Mouse (Mus musculus): ENCODE results near the gene Dlgap1.

Dlgap1 gene

DNA sequence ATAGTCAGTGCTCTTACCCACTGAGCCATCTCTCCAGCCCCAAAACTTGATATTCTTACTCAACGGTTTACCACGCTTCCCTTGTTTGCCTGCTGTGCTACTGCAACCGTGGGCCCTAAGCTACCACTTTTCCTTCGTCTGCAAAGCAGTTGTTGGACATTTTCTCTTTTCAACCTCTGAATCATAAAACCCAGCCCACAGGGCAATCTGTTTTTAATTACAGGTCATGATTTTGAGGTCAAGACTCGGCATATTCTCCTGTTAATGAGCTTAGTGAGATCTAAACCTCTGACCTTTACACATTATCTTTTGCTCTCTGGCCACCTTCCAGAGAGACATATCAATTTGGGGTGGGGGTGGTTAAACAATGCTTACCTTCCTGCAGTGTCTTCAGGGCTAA, 869.7 kb downstream of the Dlgap1 start:
- no peak for DNase-seq (ENCODE audit: low read depth, low spot score)

DNA sequence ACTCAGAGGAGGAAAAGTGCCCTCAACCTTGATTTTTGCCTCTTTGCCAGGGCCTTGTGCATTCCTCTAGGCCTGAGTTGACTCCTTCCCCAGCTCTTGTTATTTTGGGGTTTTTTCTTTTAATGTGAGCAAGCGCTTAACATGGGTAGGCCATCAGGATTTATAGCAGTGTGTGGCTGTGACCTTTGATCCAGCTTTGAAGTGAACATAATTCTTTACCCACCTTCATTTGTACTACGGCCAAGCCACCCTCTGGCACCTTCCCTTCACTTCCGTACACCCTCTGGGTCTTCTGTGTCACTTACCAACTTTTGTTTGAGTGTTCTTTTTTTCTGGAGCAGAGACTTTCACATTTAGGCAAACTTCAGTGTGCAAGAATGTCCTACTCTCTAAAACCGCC, 874.4 kb downstream of the Dlgap1 start:
- DNase-seq (ENCODE audit: low read depth, low spot score), result no peak

DNA sequence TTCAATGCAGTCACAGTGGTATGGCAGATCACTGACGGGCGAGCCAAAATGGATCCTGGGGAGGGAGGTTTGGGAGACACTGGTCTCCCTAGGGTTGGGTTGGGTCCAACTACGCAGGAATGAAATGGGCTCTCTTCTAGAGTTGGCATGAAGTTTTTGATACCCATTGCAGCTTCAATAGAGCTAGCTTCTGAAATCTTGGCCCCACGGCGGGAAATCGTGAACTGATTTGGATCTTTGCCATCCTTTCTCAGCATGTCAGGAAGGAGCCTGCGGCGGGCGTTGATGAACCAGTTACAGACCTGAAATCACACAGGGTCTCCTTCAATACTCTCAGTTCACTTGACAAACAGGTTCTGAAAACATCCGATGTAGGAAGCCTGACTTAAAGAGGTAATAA, 876.1 kb downstream of the Dlgap1 start:
- no peak for DNase-seq (ENCODE audit: low read depth, low spot score)

DNA sequence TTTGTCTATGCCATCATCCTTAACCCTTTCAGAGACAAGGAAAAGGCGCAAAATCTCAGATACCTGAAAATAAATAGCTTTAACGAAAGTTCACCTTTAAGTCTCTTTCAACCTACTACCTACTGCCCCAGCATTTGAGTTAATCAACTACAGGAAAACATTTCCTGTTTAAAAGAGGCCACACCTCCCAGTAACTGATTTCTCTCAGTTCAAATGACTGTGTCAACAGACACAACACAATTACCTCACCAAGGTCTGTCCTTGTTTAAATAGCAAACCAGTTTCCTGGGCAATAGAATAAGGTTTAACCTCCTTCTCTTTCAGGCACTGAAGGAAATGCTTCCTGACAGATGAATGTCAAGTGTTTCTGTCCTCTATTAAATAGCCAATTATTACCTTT, 876.7 kb downstream of the Dlgap1 start:
- DNase-seq (ENCODE audit: low read depth, low spot score), result no peak

DNA sequence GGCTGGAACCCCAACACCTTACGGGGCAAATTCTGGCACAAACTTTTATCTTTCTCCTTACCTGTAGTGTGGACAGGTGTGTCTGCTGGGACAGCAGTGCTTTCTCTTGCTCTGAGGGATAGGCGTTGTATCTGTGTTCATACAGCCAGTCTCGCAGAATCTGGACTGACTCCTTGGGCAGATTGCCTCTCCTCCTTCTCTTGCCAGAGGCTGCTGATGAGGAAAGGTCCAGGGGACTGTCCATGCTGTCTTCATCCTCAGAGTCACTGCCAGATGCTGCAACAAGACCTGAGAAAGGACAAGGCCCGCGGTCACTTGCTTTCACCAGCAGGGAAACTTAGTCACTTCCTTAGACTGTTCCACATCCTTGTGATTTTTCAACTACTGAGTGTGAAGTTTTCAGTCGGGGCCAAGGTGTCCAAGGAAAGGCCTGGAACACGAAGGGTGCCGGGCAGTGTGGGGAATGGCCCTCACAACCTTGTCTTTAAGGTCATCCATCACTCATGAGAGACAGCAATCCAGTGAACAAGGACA, 877.3 kb downstream of the Dlgap1 start:
- DNase-seq (ENCODE audit: low read depth, low spot score), result no peak

DNA sequence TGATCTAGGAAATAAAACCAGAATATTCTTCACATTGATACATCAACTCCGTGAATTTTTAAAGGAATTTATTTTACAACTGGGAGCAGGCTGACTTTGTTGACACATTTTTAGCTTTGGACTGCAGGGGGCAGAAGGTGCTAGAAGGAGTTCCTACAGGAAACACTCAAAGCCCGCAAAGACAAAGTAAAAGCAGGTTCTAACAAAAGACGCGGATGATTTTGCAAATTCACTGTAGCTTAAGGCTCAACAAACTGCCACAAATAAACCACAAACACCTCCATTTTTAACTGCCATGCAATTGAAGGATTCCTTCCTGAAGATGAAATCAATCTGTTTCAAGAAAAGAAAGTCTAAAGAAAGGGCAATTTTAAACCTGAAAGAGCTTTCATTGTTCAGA, 878.2 kb downstream of the Dlgap1 start:
- peak; percentile 74 for DNase-seq (ENCODE audit: low read depth, low spot score)

DNA sequence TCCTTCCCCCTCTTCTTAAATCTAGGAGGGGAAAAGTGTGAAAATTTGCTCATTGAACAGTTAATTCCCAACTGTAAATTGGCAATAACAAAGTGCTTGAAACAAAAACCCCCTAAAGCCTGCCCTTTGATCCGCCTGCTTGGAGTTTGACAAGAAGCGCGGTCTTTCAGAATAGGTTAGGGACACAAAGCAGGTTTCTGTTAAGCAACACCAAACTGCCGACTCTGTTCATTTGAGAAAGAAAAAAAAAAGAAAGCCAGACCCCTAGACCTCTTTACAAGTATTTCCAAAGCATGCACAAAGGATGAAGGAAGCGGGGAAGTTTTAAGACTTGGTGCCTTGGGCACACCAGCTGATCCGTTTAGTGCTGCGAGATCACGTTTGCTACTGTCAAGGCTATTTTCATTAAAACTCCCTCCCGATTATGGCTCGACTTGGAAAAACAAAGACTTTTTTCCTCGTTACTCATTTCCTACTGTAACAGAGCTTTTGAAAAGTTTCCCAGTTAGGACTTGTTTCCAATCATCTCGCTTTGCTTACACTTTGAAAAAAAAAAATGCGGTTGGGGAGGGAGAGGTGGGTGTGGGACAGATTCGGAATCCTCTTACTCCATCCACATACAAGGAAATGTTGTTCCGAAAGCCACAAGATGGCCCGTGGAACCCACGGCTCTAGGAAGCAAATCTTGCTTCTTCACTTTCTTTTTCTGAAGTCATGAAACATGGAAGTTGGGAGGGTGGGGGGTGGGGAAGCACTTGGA, 879.1 kb downstream of the Dlgap1 start:
- peak; percentile 70 for DNase-seq (ENCODE audit: low read depth, low spot score)

DNA sequence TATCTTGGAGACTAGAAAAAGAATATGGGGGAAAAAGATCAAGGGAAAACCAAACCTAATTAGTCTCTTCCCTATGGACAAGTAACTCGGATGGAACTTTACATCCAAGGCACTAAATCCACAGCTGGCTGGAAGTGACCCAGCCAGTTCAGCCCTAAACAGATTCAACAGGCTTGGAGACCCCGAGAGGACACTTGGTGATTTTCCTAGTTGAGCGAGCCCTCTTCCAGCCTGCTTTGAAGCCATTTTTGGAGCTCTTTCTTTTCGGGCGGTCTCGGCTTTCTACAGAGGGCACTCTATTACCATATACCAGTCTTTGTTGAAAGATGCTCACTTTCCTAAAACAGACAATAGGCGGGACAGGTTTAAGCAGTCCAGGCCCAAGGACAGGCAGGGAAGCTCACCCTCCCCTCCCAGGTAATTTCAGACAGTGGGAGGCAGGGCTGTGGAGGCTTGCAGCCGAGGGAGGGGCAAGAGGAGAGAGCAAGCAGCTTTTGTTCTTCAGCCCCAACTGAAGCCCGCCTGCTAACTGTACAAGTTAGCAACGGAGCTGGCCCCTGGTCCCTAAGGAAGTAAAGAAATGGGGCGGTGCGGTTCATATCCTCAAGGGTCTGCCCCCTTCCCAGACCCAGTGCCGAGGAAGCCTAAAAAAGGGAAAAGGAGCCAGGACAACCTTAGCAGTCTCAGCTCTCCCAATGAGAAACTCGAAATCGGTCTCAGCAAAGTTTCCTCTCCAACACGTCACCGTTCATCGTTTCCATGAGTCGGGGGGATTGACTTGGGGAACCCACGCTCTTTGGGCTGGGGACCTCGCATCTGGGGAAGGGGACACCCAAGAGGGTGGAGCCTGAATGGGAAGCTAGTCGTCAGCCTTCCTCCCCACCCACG, 879.9 kb downstream of the Dlgap1 start:
- DNase-seq (ENCODE audit: low read depth, low spot score), result peak; percentile 68

DNA sequence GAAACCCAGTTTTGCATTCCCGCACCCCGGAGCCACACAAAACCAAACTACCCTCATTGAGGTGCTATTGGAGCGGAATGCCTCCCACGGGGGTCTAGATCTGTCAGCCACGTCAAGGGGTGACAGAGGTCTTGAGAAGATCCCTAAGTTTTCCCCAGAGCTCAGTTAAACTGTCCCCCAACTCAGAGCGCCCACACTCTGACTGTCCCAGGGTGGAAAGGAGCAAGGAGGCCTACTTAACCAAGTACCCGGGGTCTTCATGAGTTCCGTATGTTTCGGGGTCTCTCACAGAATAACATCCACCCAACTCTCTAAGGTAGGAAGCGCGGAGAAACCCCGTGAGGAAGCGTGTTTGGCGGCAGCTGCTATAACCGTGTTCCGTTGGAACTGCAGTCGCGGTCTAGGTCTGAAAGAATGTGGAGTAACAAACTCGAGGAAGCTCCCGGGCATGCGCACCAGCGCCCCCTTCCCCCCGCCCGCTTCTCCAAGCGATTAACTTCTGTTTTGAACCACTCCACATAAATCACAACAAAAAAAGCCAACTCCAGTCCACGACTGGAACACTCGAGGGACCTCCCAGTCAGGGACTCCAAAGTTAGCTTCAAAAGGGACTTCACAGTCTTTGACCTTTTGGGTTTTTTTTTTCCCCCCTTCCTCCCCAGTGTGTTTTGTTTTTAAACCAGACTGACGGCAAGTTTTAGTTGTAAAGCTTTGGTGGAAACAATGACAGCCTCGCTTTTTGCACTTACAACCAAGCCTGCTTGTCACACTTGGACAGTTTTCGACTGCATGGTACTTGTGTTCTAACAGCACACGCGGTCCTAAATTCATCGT, 880.7 kb downstream of the Dlgap1 start:
- peak; percentile 92 for DNase-seq (ENCODE audit: low read depth, low spot score)

DNA sequence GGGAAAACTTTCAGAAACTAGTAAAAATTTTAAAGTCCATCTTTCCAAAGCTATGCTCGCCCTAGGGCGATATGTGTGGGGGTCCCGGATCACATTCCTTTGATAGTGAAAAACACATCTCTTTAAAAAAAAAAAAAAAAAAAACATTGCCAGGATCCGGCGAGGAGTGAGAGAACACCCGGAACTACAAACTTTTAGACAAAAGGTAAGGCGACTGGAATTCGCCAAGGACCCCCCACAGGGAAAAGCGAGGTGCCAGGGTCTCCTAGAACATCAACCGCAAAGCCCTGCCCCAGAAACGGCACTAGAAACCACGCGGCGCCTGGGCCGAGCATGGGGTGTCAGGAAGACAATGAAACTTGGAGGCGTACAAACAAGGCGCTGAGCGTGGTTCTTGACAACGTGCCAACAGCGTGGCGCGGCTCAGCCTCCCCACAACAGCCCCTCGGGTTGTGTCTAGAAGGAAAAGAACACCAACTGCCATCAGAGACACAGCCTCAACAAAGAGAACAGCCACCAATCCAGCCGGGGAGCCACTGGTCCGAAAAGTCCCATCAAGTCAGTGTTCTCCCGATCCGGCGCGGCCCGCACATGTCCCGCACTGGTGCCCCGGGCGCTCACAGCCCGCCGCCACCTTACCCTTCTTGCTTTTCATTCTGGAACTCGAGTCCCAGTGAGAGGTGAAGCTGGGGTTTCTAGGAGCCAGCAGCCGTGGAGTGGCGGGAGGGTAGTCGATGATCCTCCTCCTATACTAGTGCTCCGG, 881.5 kb downstream of the Dlgap1 start:
- peak; percentile 80 for DNase-seq (ENCODE audit: low read depth, low spot score)

DNA sequence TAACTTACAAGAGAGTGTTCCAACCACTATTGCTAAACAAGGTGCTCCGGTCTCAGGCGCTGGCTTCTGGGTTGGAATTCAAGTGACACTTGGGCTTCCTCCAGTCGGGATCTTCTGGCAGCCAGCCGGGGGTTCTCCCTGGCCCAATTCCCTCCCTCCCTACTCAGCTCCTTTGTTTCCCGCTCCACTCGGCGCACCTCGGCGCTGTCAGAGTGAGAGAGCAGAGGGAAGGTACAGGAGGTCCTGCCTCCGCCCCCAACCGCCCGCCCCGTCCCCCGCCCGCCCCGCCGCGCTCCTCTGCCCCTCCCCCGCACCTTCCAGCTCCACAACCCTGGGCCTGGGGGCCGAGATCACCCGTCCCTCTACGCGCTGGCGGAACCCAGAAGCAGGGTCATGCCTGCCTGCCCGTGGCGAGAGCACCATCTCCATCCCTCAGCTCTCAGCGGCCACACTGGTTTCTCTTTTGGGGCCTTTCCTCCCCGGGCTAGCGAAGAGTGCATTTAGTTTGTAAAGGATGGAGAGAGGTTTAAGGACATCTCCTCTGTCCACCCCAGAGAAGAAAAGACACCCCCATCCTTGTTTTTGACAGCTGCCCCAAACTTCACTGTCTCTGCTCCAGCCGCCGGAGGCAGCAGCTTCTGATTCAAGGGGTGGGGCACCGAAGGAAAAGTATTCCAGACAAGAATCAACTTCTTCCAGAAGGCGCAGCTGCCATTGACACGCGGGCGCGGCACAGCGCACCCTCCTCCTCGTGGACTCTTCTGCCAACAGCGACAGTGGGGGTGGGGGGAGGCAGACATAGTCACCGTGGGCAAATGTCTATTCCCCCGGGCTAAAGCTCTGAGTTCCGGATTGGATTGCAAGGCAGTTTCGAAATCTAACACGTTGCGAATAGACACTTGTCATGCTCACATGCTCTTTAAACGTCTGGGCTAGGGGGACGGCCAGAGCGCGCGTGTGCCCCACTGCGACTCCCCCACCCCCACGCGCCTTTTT, 882.4 kb downstream of the Dlgap1 start:
- peak; percentile 89 for DNase-seq (ENCODE audit: low read depth, low spot score)

DNA sequence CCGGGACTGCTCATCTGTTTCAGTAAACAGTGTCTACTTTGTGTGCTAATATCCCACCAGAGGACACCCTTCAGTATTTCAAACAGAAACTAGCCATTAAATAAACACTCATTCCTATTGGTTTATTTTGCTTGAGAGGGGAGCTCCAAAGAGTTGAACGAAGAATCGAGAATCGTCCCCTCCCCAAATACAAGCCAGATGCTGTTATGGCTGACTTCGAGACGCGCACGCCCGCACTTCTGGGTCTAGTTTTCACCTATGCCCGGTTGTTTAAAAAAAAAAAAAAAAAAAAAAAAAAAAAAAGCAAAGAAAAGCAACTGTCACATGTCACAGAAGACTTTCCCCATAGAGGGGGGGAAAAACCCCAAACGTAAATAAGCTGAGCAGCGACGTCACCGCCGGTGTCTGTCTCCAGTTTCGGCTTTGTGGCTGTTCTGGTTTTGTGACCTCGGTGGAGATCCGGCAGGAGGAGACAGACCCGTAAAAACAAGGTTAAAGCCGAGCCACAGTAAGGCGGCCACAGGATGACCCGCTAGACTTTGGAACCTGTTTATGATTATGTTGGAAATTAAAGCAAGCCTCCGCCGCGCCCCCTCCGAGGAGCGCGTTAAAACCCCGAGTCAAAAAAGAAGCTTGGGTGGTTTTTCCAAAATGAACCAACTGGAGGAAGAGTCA, 883.3 kb downstream of the Dlgap1 start:
- peak; percentile 95 for DNase-seq (ENCODE audit: low read depth, low spot score)

DNA sequence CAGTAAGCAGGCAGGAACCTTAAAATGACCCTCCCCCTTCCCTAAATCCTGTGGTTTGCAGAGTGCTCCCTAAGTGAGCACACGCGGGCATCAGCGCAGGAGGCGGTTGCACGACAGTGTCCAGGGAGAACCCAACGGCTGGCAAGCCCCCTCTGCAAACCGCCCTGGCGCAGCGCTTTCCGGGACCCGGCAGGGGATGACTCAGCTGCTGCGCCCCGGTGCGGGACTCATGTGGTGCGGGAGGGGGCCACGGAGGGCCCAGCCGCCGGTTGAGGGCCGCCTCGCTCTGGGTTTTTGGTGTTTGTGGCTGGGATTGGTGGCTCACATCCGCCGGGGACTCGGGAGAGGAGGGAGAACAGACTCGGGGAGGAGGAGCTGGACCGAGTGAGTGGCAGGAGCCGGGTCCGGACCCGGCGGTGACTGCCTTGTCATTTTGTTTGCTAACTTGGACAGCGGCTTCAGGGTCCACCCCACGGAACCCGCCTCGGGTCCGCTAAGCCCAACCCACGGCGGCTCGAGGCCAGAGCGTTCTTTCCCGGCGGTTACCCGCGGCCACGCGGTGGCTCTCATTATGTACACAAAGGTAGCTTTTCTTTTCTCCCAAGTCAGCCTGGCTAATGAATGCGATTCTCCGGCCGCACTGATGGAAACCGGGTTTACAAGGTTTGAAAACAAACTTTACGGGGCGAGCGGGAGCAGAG, 884.0 kb downstream of the Dlgap1 start:
- peak; percentile 81 for DNase-seq (ENCODE audit: low read depth, low spot score)

DNA sequence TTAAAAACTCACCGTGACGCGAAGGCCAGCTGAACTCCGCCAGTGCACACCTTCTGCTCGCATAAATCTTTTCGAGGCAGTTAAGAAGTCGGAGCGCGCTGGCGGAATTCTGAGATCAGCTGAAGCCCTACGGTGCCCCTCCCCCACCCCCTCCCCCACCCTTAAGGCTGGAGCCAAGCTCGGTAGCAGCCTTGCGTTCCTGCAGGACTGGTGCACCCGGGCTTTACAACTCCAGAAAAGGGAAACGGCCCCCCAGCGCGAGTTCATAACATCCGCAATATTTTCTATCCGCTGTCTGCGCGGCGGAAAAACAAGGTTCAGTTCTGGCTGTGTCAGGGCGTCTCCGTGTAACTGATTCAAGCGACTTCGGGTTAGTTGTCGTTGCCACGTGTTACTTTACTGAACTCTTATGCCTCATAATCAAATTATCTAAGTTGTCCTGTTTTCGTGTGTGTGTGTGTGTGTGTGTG, 884.6 kb downstream of the Dlgap1 start, which contains the start of gene Tgif1:
Tgif1 (minus strand) TSS at position 111 of the 470 bp plus-strand sequence.
- peak; percentile 83 for DNase-seq (ENCODE audit: low read depth, low spot score)

DNA sequence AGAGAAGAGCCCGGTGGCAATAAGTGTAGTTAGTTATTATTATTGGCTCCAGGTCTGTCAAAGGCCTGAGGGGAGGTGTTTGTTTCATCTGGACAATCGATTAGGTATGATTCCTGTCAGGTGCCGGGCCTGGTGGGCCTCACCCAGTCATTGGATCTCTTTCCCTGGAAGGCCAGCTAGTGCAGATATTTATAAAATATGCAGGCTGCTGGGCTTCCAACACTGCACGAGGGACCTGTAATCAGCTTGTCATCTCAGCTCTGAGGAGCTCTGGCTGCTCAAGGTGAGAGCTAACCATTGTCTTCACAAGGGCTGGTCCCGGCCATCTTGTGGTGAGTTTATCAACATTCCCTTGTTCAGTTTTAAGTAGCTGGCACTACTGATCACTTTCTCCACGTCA, 885.1 kb downstream of the Dlgap1 start:
- DNase-seq (ENCODE audit: low read depth, low spot score), result peak; percentile 74

DNA sequence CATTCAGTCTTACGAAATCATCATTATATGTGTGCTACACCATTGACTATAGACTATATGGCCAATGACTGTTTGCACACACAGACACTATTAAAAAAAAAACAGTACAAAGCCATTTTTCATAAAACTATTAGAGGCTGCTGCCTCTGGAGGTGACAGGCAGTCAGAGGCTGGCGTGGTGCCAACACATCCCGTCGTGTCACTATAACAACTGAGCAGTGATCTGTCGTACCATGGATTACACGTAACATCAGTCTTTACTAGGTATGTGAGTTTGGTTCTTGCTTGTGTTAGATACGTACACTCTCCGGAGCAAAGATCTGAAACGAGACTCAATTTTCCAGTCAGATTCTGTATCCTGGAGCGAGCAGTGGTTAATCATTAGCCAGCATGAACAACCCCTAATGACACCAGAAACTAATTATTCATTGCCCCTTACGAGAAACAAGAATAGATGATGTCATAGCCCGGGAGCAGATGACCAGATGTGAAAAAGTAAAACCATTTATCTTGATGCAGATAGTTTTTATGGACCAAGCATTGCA, 888.1 kb downstream of the Dlgap1 start:
- no peak for DNase-seq (ENCODE audit: low read depth, low spot score)

DNA sequence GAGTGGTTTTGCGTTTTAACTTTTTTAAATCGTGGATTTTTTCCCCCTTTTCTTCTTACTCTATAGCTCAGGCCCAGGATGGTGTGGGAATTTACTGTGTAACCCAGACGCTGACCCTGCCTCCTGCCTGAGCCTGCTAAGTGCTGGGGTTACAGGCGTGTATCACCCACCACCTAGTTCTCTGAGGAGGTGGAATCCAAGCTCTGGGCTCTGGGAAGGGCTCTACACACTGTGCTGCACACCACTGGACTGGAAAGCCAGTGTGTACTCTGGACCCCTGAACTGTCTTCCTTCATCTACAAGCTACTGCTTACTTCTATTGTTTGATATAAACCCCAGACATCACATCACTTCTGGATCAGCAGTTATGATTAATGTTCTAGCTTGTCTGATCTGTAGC, 889.9 kb downstream of the Dlgap1 start:
- DNase-seq (ENCODE audit: low read depth, low spot score), result no peak

DNA sequence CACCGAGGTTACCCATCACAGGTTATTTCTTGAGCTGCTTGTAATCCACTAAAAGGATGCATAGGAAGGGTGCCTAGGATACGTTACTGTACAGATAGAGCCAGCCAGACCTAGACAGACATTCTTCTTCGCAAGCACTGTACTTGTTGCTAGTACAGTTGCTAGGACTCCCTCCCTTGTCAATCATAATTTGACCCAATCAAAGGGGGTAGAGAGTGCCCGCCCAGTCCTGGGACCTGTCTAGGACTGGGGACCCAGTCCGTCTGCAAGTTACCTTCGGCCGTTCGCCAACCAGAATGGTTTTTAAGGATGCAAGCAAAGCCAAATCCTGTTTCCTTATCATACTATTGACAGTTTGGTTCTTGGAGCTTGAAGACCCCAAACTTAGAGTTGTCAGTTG, 895.2 kb downstream of the Dlgap1 start:
- DNase-seq (ENCODE audit: low read depth, low spot score), result no peak

Data from A20 (cell line).